Mouse (Mus musculus) embryonic facial prominence, embryonic 12.5 days (tissue): ENCODE data around the gene Plpp3. TPM values are rescaled to one million over a fixed set of nuclear protein-coding genes. Genes with fewer than 3 reads are reported as not detected.

ENCODE experiments used
- ATAC-seq: fragments of 200-750 bp; cut with Nextera tagmentation; 2 replicates; pipeline ENCODE4 v1.8.0; 2017; ENCODE audit not compliant: insufficient number of reproducible peaks, insufficient read depth, low FRiP score, low TSS enrichment
- H3K27ac ChIP-seq: fragments of 300-500 bp; sonication (generic); 2 replicates; pipeline ENCODE4 v1.5.1; 2016; ENCODE audit warnings: mild to moderate bottlenecking
- H3K27me3 ChIP-seq: fragments of 300-500 bp; sonication (generic); 2 replicates; pipeline ENCODE4 v1.6.1; 2016; ENCODE audit warnings: mild to moderate bottlenecking, moderate library complexity
- H3K36me3 ChIP-seq: fragments of 300-500 bp; sonication (generic); 2 replicates; pipeline ENCODE4 v1.6.1; 2016; ENCODE audit warnings: mild to moderate bottlenecking
- H3K4me1 ChIP-seq: fragments of 300-500 bp; sonication (generic); 2 replicates; pipeline ENCODE4 v1.6.1; 2016
- H3K4me2 ChIP-seq: fragments of 300-500 bp; sonication (generic); replicated peaks from 2 replicates; pipeline ENCODE4 v1.6.1; 2016; ENCODE audit warnings: mild to moderate bottlenecking, moderate library complexity
- H3K4me3 ChIP-seq: fragments of 300-500 bp; sonication (generic); 2 replicates; pipeline ENCODE4 v1.5.1; 2016; ENCODE audit warnings: mild to moderate bottlenecking
- H3K9ac ChIP-seq: fragments of 300-500 bp; sonication (generic); 2 replicates; pipeline ENCODE4 v1.6.1; 2016; ENCODE audit warnings: mild to moderate bottlenecking, moderate library complexity
- H3K9me3 ChIP-seq: fragments of 300-500 bp; sonication (generic); 2 replicates; pipeline ENCODE4 v1.6.1; 2016; ENCODE audit warnings: mild to moderate bottlenecking, moderate library complexity
- WGBS: fragments of 180-500 bp; shearing (Covaris S2); methylation state at CpG from one replicate; pipeline ENCODE4 v1.1.7; 2016; 5-methylcytosine and 5-hydroxymethylcytosine counted together
- polyA plus RNA-seq: library from polyadenylated mRNA; unstranded; fragments of >200 nt; fragmentation: Nextera tagmentation; extraction: Ambion mirVana; gene quantifications from 2 replicates; pipeline ENCODE4 v1.2.1, GENCODE M21; 2016

Gene Plpp3
- polyA plus RNA-seq, 1 experiment from 2014 or later = 115 TPM

- no peak overlapping the region for H3K4me3 ChIP-seq
- H3K9ac ChIP-seq = no peak overlapping the region
- no peak overlapping the region for H3K27ac ChIP-seq
- no peaks in the 10 kb centered on the region for H3K4me1 ChIP-seq
- no peaks in the 10 kb centered on the region for H3K27me3 ChIP-seq
- no peak for ATAC-seq
- H3K36me3 ChIP-seq = no peaks in the 10 kb centered on the region
- H3K9me3 ChIP-seq = no peaks in the 10 kb centered on the region
- WGBS = 50% methylated on average over 8 of the region's 8 CpGs
- H3K4me2 ChIP-seq = no peak overlapping the region
Observed at GRCm38 (mm10) chr4:105122429-105122828, 34.7 kb upstream of the Plpp3 start.

- 62% methylated on average over 7 of the region's 7 CpGs for WGBS
- Histone ChIP-seq H3K9ac (no peak overlapping the region), H3K4me2 (no peak overlapping the region), H3K9me3 (no peaks in the 10 kb centered on the region), H3K4me1 (no peaks in the 10 kb centered on the region), H3K27me3 (no peaks in the 10 kb centered on the region), H3K36me3 (no peaks in the 10 kb centered on the region), H3K27ac (no peak overlapping the region), H3K4me3 (no peak overlapping the region)
- ATAC-seq = no peak
Observed at GRCm38 (mm10) chr4:105129212-105129611, 27.9 kb upstream of the Plpp3 start.

- Histone ChIP-seq H3K4me3 (no peak overlapping the region), H3K27me3 (no peaks in the 10 kb centered on the region), H3K4me1 (no peaks in the 10 kb centered on the region), H3K36me3 (no peaks in the 10 kb centered on the region), H3K27ac (no peak overlapping the region), H3K4me2 (no peak overlapping the region), H3K9ac (no peak overlapping the region), H3K9me3 (no peaks in the 10 kb centered on the region)
- ATAC-seq = no peak
- 71% methylated on average over 9 of the region's 9 CpGs for WGBS
Observed at GRCm38 (mm10) chr4:105131756-105132314, 25.3 kb upstream of the Plpp3 start.

GRCm38 (mm10) chr4:105133350-105134050, 23.6 kb upstream of the Plpp3 start:
- WGBS = 75% methylated on average over 4 of the region's 4 CpGs
- Histone ChIP-seq H3K27ac (no peak overlapping the region), H3K9ac (no peak overlapping the region), H3K36me3 (no peaks in the 10 kb centered on the region), H3K9me3 (no peaks in the 10 kb centered on the region), H3K4me2 (no peak overlapping the region), H3K4me3 (no peak overlapping the region), H3K27me3 (no peaks in the 10 kb centered on the region), H3K4me1 (no peaks in the 10 kb centered on the region)
- ATAC-seq = no peak

GRCm38 (mm10) chr4:105149492-105149891, 7.7 kb upstream of the Plpp3 start:
- Histone ChIP-seq H3K27me3 (no peaks in the 10 kb centered on the region), H3K4me1 (no peaks in the 10 kb centered on the region), H3K9ac (no peak overlapping the region), H3K4me3 (no peak overlapping the region), H3K9me3 (no peaks in the 10 kb centered on the region), H3K4me2 (no peak overlapping the region), H3K36me3 (no peaks in the 10 kb centered on the region), H3K27ac (no peak overlapping the region)
- 88% methylated on average over 7 of the region's 7 CpGs for WGBS
- no peak for ATAC-seq

GRCm38 (mm10) chr4:105151911-105152690, 5.0 kb upstream of the Plpp3 start:
- no peak for ATAC-seq

GRCm38 (mm10) chr4:105153227-105153626, 3.9 kb upstream of the Plpp3 start:
- Histone ChIP-seq H3K36me3 (no peaks in the 10 kb centered on the region), H3K4me2 (no peak overlapping the region), H3K27ac (no peak overlapping the region), H3K27me3 (peaks cover 4% of the 10 kb centered on the region; the same call in 1 of the 2 replicates), H3K4me3 (no peak overlapping the region), H3K9me3 (no peaks in the 10 kb centered on the region), H3K4me1 (no peaks in the 10 kb centered on the region), H3K9ac (no peak overlapping the region)
- WGBS = 62% methylated on average over 3 of the region's 3 CpGs
- ATAC-seq = no peak

More at GRCm38 (mm10) chr4:105151911-105152690, 5.0 kb upstream of the Plpp3 start:
- H3K27me3 ChIP-seq = peaks cover 4% of the 10 kb centered on the region; the same call in 1 of the 2 replicates
- no peak overlapping the region for H3K9ac ChIP-seq
- H3K9me3 ChIP-seq = no peaks in the 10 kb centered on the region
- H3K27ac ChIP-seq = no peak overlapping the region
- no peak overlapping the region for H3K4me2 ChIP-seq
- 38% methylated on average over 14 of the region's 14 CpGs for WGBS
- H3K4me1 ChIP-seq = no peaks in the 10 kb centered on the region
- no peak overlapping the region for H3K4me3 ChIP-seq
- H3K36me3 ChIP-seq = no peaks in the 10 kb centered on the region

GRCm38 (mm10) chr4:105156281-105156680, 866 bp upstream of the Plpp3 start:
- H3K4me3 ChIP-seq = no peak overlapping the region
- H3K36me3 ChIP-seq = peaks cover 6% of the 10 kb centered on the region; the same call in 1 of the 2 replicates
- no peak overlapping the region for H3K27ac ChIP-seq
- no peak overlapping the region for H3K9ac ChIP-seq
- H3K27me3 ChIP-seq = peaks cover 4% of the 10 kb centered on the region; the same call in 1 of the 2 replicates
- H3K4me1 ChIP-seq = peaks cover 13% of the 10 kb centered on the region
- H3K4me2 ChIP-seq = no peak overlapping the region
- 71% methylated on average over 7 of the region's 7 CpGs for WGBS
- H3K9me3 ChIP-seq = no peaks in the 10 kb centered on the region
- no peak for ATAC-seq

GRCm38 (mm10) chr4:105156955-105157275, 232 bp upstream of the Plpp3 start:
- WGBS = 0% methylated on average over 4 of the region's 4 CpGs
- peak overlapping the region; percentile 70; the same call in 1 of the 2 replicates for H3K4me2 ChIP-seq
- no peak for ATAC-seq

GRCm38 (mm10) chr4:105158169-105158555, 1.0 kb downstream of the Plpp3 start:
- ATAC-seq = peak; percentile 29
- Histone ChIP-seq H3K9ac (peak overlapping the region; percentile 97), H3K4me2 (peak overlapping the region; percentile 70), H3K27me3 (peaks cover 4% of the 10 kb centered on the region; the same call in 1 of the 2 replicates), H3K4me3 (peak overlapping the region; percentile 93), H3K4me1 (peaks cover 25% of the 10 kb centered on the region), H3K36me3 (peaks cover 14% of the 10 kb centered on the region; the same call in 1 of the 2 replicates), H3K9me3 (no peaks in the 10 kb centered on the region), H3K27ac (peak overlapping the region; percentile 97)
- WGBS = 1% methylated on average over 26 of the region's 26 CpGs

More at GRCm38 (mm10) chr4:105156955-105157275, 232 bp upstream of the Plpp3 start:
- Histone ChIP-seq H3K4me1 (peaks cover 17% of the 10 kb centered on the region), H3K27me3 (peaks cover 4% of the 10 kb centered on the region; the same call in 1 of the 2 replicates), H3K9me3 (no peaks in the 10 kb centered on the region), H3K36me3 (peaks cover 11% of the 10 kb centered on the region; the same call in 1 of the 2 replicates), H3K27ac (peak overlapping the region; percentile 97; the same call in 1 of the 2 replicates), H3K9ac (no peak overlapping the region), H3K4me3 (peak overlapping the region; percentile 93)

GRCm38 (mm10) chr4:105158651-105159530, 1.7 kb downstream of the Plpp3 start:
- Histone ChIP-seq H3K4me2 (peak overlapping the region; percentile 70), H3K27ac (peak overlapping the region; percentile 97), H3K9ac (peak overlapping the region; percentile 97), H3K4me1 (peaks cover 28% of the 10 kb centered on the region), H3K36me3 (peaks cover 18% of the 10 kb centered on the region), H3K27me3 (peaks cover 4% of the 10 kb centered on the region; the same call in 1 of the 2 replicates), H3K9me3 (no peaks in the 10 kb centered on the region), H3K4me3 (peak overlapping the region; percentile 93)
- under 1% methylated on average over 18 of the region's 18 CpGs for WGBS
- ATAC-seq = no peak
